Mouse (Mus musculus): Measurements from ENCODE around the gene Pias1. TPM values are rescaled to one million over a fixed set of nuclear protein-coding genes. Genes with fewer than 3 reads are reported as not detected.

Gene Pias1
- polyA plus RNA-seq, 1 experiment from 2014 or later, result 43.8 TPM

- H3K9me3 ChIP-seq, result no peaks in the 10 kb centered on the region
- H3K27me3 ChIP-seq (ENCODE audit: insufficient read depth, poor library complexity, severe bottlenecking), result no peaks in the 10 kb centered on the region
- peaks cover 1% of the 10 kb centered on the region; the same call in 1 of the 2 replicates for H3K36me3 ChIP-seq
- H3K4me1 ChIP-seq, result peaks cover 26% of the 10 kb centered on the region
- WGBS, result 4% methylated on average over 17 of the region's 17 CpGs
- peak overlapping the region; percentile 96 for H3K27ac ChIP-seq
- H3K4me3 ChIP-seq, result peak overlapping the region; percentile 99
- no peak for DNase-seq (ENCODE audit: low spot score)
These were observed 8.1 kb downstream of the Pias1 start for GRCm38 (mm10) chr9:62979461-62980161.

DNA sequence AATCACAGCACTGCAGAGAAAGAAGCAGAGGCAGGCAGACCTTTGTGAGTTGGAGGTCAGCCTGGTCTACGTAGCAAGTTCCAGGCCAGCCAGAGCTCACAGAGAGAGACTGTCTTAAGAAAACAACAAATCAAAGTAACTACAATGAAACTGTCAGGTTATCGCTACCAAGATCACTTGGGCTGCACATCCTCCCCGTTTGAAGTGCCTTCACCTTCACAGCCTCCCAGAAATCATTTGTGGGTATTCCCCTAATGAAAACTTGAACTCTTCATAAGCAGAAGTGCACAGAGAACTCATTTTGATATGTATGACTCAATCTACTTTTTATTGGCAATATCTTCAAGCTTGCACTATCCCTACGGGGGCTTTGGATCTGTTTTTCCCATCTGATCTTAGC lies 10.6 kb downstream of the Pias1 start:
- peaks cover 4% of the 10 kb centered on the region; the same call in 1 of the 2 replicates for H3K36me3 ChIP-seq
- H3K4me1 ChIP-seq, result peaks cover 30% of the 10 kb centered on the region
- 65% methylated on average over 4 of the region's 4 CpGs for WGBS
- no peak for DNase-seq (ENCODE audit: low spot score)
- H3K4me3 ChIP-seq, result no peak overlapping the region
- no peak overlapping the region for H3K27ac ChIP-seq
- no peaks in the 10 kb centered on the region for H3K27me3 ChIP-seq (ENCODE audit: insufficient read depth, poor library complexity, severe bottlenecking)
- no peaks in the 10 kb centered on the region for H3K9me3 ChIP-seq

DNA sequence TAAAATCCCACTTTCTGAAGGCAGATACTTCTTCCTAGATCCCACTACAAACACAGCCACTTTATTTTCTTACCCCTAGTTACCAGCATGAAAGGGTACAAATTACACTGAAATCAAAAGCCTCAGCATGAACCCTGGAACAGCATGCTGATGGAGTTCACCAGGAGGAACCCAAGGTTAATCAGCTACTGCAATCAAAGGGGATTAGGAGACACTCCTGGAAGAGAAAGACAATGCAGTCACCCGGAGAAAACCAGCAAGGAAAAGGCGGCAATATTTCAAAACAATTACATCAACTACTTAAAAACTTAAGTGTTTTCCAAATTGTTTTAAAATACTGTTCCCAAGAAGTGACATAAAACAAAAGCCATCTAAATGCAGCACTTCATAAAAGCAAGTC lies 11.9 kb downstream of the Pias1 start:
- DNase-seq (ENCODE audit: low spot score), result no peak
- H3K4me3 ChIP-seq, result no peak overlapping the region
- H3K4me1 ChIP-seq, result peaks cover 27% of the 10 kb centered on the region
- no peak overlapping the region for H3K27ac ChIP-seq
- WGBS, result 47% methylated on average over 2 of the region's 2 CpGs
- no peaks in the 10 kb centered on the region for H3K9me3 ChIP-seq
- H3K36me3 ChIP-seq, result peaks cover 4% of the 10 kb centered on the region; the same call in 1 of the 2 replicates
- no peaks in the 10 kb centered on the region for H3K27me3 ChIP-seq (ENCODE audit: insufficient read depth, poor library complexity, severe bottlenecking)

DNA sequence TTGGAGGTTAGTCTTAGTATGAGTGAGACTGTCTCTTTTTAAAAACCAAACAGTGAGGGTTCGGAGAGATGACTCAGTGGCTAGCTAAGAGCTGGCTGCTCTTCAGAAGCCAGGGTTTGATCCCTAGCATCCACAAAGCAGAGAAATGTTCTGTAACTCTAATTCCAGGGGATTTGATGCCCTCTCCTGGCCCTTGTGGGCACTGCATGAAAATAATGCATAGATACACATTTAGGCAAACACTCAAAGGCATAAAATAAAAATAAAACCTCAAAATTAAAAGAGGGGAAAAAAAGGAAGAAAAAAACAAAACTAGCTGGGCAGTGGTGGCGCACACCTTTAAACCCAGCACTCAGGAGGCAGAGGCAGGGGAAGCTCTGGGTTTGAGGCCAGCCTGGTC lies 13.3 kb downstream of the Pias1 start:
- Histone ChIP-seq H3K9me3 (no peaks in the 10 kb centered on the region), H3K27ac (no peak overlapping the region), H3K27me3 (ENCODE audit: insufficient read depth, poor library complexity, severe bottlenecking) (no peaks in the 10 kb centered on the region), H3K36me3 (peaks cover 4% of the 10 kb centered on the region; the same call in 1 of the 2 replicates), H3K4me3 (no peak overlapping the region), H3K4me1 (peaks cover 28% of the 10 kb centered on the region)
- no peak for DNase-seq (ENCODE audit: low spot score)
- 92% methylated on average over 2 of the region's 2 CpGs for WGBS

- DNase-seq (ENCODE audit: low spot score), result peak; percentile 83
- H3K27ac ChIP-seq, result no peak overlapping the region
- no peaks in the 10 kb centered on the region for H3K9me3 ChIP-seq
- peaks cover 4% of the 10 kb centered on the region; the same call in 1 of the 2 replicates for H3K36me3 ChIP-seq
- H3K27me3 ChIP-seq (ENCODE audit: insufficient read depth, poor library complexity, severe bottlenecking), result no peaks in the 10 kb centered on the region
- 47% methylated on average over 10 of the region's 10 CpGs for WGBS
- H3K4me3 ChIP-seq, result no peak overlapping the region
- H3K4me1 ChIP-seq, result peaks cover 30% of the 10 kb centered on the region
These were observed 15.5 kb downstream of the Pias1 start for GRCm38 (mm10) chr9:62972073-62972745.

GRCm38 (mm10) chr9:62970345-62970744 lies 17.4 kb downstream of the Pias1 start:
- no peak overlapping the region for H3K4me3 ChIP-seq
- H3K36me3 ChIP-seq, result peaks cover 4% of the 10 kb centered on the region; the same call in 1 of the 2 replicates
- no peaks in the 10 kb centered on the region for H3K27me3 ChIP-seq (ENCODE audit: insufficient read depth, poor library complexity, severe bottlenecking)
- no peaks in the 10 kb centered on the region for H3K9me3 ChIP-seq
- peaks cover 25% of the 10 kb centered on the region for H3K4me1 ChIP-seq
- no peak for DNase-seq (ENCODE audit: low spot score)
- H3K27ac ChIP-seq, result no peak overlapping the region

DNA sequence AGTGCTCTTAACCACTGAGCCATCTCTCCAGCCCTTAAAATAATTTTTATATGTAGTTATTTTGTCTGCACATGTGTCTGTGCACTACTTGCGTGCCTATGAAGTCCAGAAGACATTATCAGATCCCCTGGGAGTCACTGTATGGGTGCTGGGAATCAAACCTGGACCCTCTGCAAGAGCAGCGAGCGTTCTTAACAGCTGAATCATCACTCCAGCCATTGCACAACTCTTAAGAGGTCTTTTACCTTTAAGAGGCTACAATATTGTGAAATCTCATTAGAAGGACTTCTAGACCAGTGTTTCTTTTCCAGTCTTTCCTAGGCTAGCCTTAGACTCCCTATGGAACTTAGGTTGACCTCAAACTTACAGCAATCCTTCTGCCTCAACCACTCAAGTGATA lies 21.7 kb downstream of the Pias1 start:
- Histone ChIP-seq H3K36me3 (no peaks in the 10 kb centered on the region), H3K4me3 (no peak overlapping the region), H3K9me3 (no peaks in the 10 kb centered on the region), H3K27me3 (ENCODE audit: insufficient read depth, poor library complexity, severe bottlenecking) (no peaks in the 10 kb centered on the region), H3K27ac (no peak overlapping the region), H3K4me1 (peaks cover 18% of the 10 kb centered on the region)
- 96% methylated on average over 3 of the region's 3 CpGs for WGBS
- no peak for DNase-seq (ENCODE audit: low spot score)

- Histone ChIP-seq H3K27ac (no peak overlapping the region), H3K4me1 (0 out of 2 replicates have a peak, but pooled peaks cover 7% of the 10 kb centered on the region)
These were observed 35.0 kb downstream of the Pias1 start for GRCm38 (mm10) chr9:62952713-62953112.

DNA sequence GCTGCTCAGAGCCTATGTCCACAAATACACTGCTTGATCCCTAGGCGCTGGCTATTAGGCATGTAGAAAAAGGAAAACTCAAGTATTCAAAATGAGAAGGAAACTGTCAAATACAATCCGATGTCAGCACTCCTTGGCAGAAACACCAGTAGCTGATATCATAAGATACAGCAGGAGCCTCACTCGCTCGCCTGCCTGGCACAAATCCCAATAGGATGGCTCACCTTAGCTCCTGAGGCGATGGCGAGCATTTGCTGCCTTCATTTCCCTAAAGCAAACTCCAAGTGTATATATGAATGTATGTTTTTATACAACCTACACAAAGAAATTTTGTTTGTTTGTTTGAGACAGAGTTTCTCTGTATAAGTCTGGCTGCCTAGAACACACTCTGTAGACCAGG lies 42.4 kb downstream of the Pias1 start:
- Histone ChIP-seq H3K4me1 (peaks cover 2% of the 10 kb centered on the region; the same call in 1 of the 2 replicates), H3K27ac (no peak overlapping the region), H3K27me3 (ENCODE audit: insufficient read depth, poor library complexity, severe bottlenecking) (no peaks in the 10 kb centered on the region), H3K9me3 (no peaks in the 10 kb centered on the region), H3K4me3 (no peak overlapping the region), H3K36me3 (peaks cover 14% of the 10 kb centered on the region)
- DNase-seq (ENCODE audit: low spot score), result no peak
- WGBS, result 91% methylated on average over 6 of the region's 6 CpGs

More at GRCm38 (mm10) chr9:62952713-62953112, 35.0 kb downstream of the Pias1 start:
- no peak overlapping the region for H3K4me3 ChIP-seq
- H3K36me3 ChIP-seq, result peaks cover 14% of the 10 kb centered on the region
- no peaks in the 10 kb centered on the region for H3K27me3 ChIP-seq (ENCODE audit: insufficient read depth, poor library complexity, severe bottlenecking)
- DNase-seq (ENCODE audit: low spot score), result no peak
- H3K9me3 ChIP-seq, result no peaks in the 10 kb centered on the region

GRCm38 (mm10) chr9:62944063-62944462 lies 43.7 kb downstream of the Pias1 start:
- Histone ChIP-seq H3K27ac (no peak overlapping the region), H3K4me3 (no peak overlapping the region), H3K9me3 (no peaks in the 10 kb centered on the region), H3K27me3 (ENCODE audit: insufficient read depth, poor library complexity, severe bottlenecking) (no peaks in the 10 kb centered on the region), H3K4me1 (peaks cover 2% of the 10 kb centered on the region; the same call in 1 of the 2 replicates), H3K36me3 (peaks cover 10% of the 10 kb centered on the region)
- DNase-seq (ENCODE audit: low spot score), result no peak
- WGBS, result 90% methylated on average over 1 of the region's 1 CpGs

- Histone ChIP-seq H3K27me3 (ENCODE audit: insufficient read depth, poor library complexity, severe bottlenecking) (no peaks in the 10 kb centered on the region), H3K4me3 (no peak overlapping the region), H3K27ac (no peak overlapping the region), H3K9me3 (no peaks in the 10 kb centered on the region), H3K36me3 (peaks cover 3% of the 10 kb centered on the region; the same call in 1 of the 2 replicates), H3K4me1 (peaks cover 11% of the 10 kb centered on the region)
- WGBS, result 83% methylated on average over 3 of the region's 3 CpGs
- no peak for DNase-seq (ENCODE audit: low spot score)
These were observed 46.8 kb downstream of the Pias1 start for GRCm38 (mm10) chr9:62940966-62941365.

DNA sequence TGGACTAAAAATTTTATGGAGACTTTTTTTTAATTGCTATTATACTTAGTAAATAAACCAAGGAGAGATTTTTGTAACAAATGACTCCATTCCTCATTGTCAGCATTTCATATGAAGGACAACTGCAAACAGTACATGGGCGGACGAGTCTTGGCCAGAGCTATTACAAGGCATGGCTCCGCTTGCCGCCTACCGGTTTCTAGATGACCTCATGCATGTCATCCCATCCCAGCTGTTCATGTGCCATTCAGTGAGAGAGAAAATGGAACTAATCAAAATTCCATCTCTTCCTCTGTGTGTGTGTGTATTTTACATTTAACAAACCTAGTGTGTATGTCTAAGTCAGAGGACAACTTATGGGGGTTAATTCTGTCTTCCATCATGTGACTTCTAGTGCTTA lies 51.9 kb downstream of the Pias1 start:
- H3K9me3 ChIP-seq, result no peaks in the 10 kb centered on the region
- peaks cover 30% of the 10 kb centered on the region for H3K4me1 ChIP-seq
- H3K36me3 ChIP-seq, result peaks cover 3% of the 10 kb centered on the region; the same call in 1 of the 2 replicates
- H3K27ac ChIP-seq, result no peak overlapping the region
- H3K4me3 ChIP-seq, result no peak overlapping the region
- no peaks in the 10 kb centered on the region for H3K27me3 ChIP-seq (ENCODE audit: insufficient read depth, poor library complexity, severe bottlenecking)
- 81% methylated on average over 5 of the region's 5 CpGs for WGBS
- DNase-seq (ENCODE audit: low spot score), result no peak

GRCm38 (mm10) chr9:62934700-62935400 lies 52.9 kb downstream of the Pias1 start:
- no peaks in the 10 kb centered on the region for H3K36me3 ChIP-seq
- 0 out of 2 replicates have a peak overlapping the region, but pooled peaks have one; percentile 36 for H3K27ac ChIP-seq
- H3K4me1 ChIP-seq, result peaks cover 30% of the 10 kb centered on the region
- H3K4me3 ChIP-seq, result no peak overlapping the region
- H3K9me3 ChIP-seq, result no peaks in the 10 kb centered on the region
- WGBS, result 54% methylated on average over 2 of the region's 2 CpGs
- no peak for DNase-seq (ENCODE audit: low spot score)
- H3K27me3 ChIP-seq (ENCODE audit: insufficient read depth, poor library complexity, severe bottlenecking), result no peaks in the 10 kb centered on the region

Measured in heart, embryonic 10.5 days (tissue).